Mouse (Mus musculus): ENCODE measurements at regions not wholly inside any gene's neighbourhood (a gene's known extent, or its start where the extent isn't known, plus 50 kb on each side); places are given as distances from the start of the nearest gene placed in this dataset.

- TF ChIP-seq CTCF (IDR thresholded peaks at IDR 0.05; ENCODE audit: control insufficient read depth, insufficient read depth, low read length): no peak
- no peak for TF ChIP-seq POLR2A (IDR thresholded peaks at IDR 0.05; ENCODE audit: borderline replicate concordance, control insufficient read depth, low read depth, low read length)
These were observed 101.8 kb downstream of the Kbtbd8 start for GRCm38 (mm10) chr6:95218830-95219229.

Measured in bone marrow, adult 2 months (tissue).